Mouse (Mus musculus): ENCODE measurements around the gene Arhgef39. TPM values are rescaled to one million over a fixed set of nuclear protein-coding genes. Genes with fewer than 3 reads are reported as not detected.

Arhgef39 gene
- polyA plus RNA-seq, 1 experiment from 2014 or later = 42.5 TPM

Other genes with a start within 250 kb of the Arhgef39 start
- gene Atp8b5, start 232.5 kb downstream of the Arhgef39 start, polyA plus RNA-seq (2014; fragmentation: Nextera tagmentation; extraction: Ambion mirVana) = 0.62 and 0.70 TPM in 2 replicates
- gene Rusc2, start 117.7 kb downstream of the Arhgef39 start, polyA plus RNA-seq (2014; fragmentation: Nextera tagmentation; extraction: Ambion mirVana) = 11.2 and 11.7 TPM in 2 replicates
- 0.18 TPM in 1 of 2 replicates, not detected in the other for gene Fam166b, start 70.6 kb downstream of the Arhgef39 start, polyA plus RNA-seq (2014; fragmentation: Nextera tagmentation; extraction: Ambion mirVana)
- gene Tesk1, start 57.8 kb downstream of the Arhgef39 start, polyA plus RNA-seq (2014; fragmentation: Nextera tagmentation; extraction: Ambion mirVana) = 8.6 and 9.5 TPM in 2 replicates
- 4.2 and 4.8 TPM in 2 replicates for gene Cd72, start 45.1 kb downstream of the Arhgef39 start, polyA plus RNA-seq (2014; fragmentation: Nextera tagmentation; extraction: Ambion mirVana)
- gene Sit1, start 16.0 kb downstream of the Arhgef39 start, polyA plus RNA-seq (2014; fragmentation: Nextera tagmentation; extraction: Ambion mirVana) = not detected in 2 replicates
- gene Ccdc107, start 6.8 kb downstream of the Arhgef39 start, polyA plus RNA-seq (2014; fragmentation: Nextera tagmentation; extraction: Ambion mirVana) = 109 and 128 TPM in 2 replicates
- gene Car9, start 7.3 kb upstream of the Arhgef39 start, polyA plus RNA-seq (2014; fragmentation: Nextera tagmentation; extraction: Ambion mirVana) = 4.0 and 9.4 TPM in 2 replicates
- 516 and 574 TPM in 2 replicates for gene Tpm2, start 24.1 kb upstream of the Arhgef39 start, polyA plus RNA-seq (2014; fragmentation: Nextera tagmentation; extraction: Ambion mirVana)
- 64.8 and 68.6 TPM in 2 replicates for gene Creb3, start 62.6 kb upstream of the Arhgef39 start, polyA plus RNA-seq (2014; fragmentation: Nextera tagmentation; extraction: Ambion mirVana)
- 66.0 and 69.8 TPM in 2 replicates for gene Tln1, start 63.0 kb upstream of the Arhgef39 start, polyA plus RNA-seq (2014; fragmentation: Nextera tagmentation; extraction: Ambion mirVana)
- 25.4 and 29.7 TPM in 2 replicates for gene Rgp1, start 79.0 kb upstream of the Arhgef39 start, polyA plus RNA-seq (2014; fragmentation: Nextera tagmentation; extraction: Ambion mirVana)
- gene Gba2, start 79.2 kb upstream of the Arhgef39 start, polyA plus RNA-seq (2014; fragmentation: Nextera tagmentation; extraction: Ambion mirVana) = 13.2 and 15.5 TPM in 2 replicates
- 0.49 and 1.3 TPM in 2 replicates for gene Msmp, start 84.8 kb upstream of the Arhgef39 start, polyA plus RNA-seq (2014; fragmentation: Nextera tagmentation; extraction: Ambion mirVana)
- 11.1 and 12.1 TPM in 2 replicates for gene Npr2, start 132.2 kb upstream of the Arhgef39 start, polyA plus RNA-seq (2014; fragmentation: Nextera tagmentation; extraction: Ambion mirVana)
- gene Spag8, start 153.9 kb upstream of the Arhgef39 start, polyA plus RNA-seq (2014; fragmentation: Nextera tagmentation; extraction: Ambion mirVana) = 0.74 and 1.2 TPM in 2 replicates
- gene Hint2, start 156.8 kb upstream of the Arhgef39 start, polyA plus RNA-seq (2014; fragmentation: Nextera tagmentation; extraction: Ambion mirVana) = 113 and 115 TPM in 2 replicates
- 4.2 TPM in 2 replicates for gene Tmem8b, start 169.3 kb upstream of the Arhgef39 start, polyA plus RNA-seq (2014; fragmentation: Nextera tagmentation; extraction: Ambion mirVana)
- 2.9 and 3.9 TPM in 2 replicates for gene Fam221b, start 169.4 kb upstream of the Arhgef39 start, polyA plus RNA-seq (2014; fragmentation: Nextera tagmentation; extraction: Ambion mirVana)
- gene Olfr70, start 201.1 kb upstream of the Arhgef39 start, polyA plus RNA-seq (2014; fragmentation: Nextera tagmentation; extraction: Ambion mirVana) = not detected in 2 replicates
- not detected in 2 replicates for gene Olfr71, start 210.6 kb upstream of the Arhgef39 start, polyA plus RNA-seq (2014; fragmentation: Nextera tagmentation; extraction: Ambion mirVana)
- 0.61 and 0.85 TPM in 2 replicates for gene Hrct1, start 227.5 kb upstream of the Arhgef39 start, polyA plus RNA-seq (2014; fragmentation: Nextera tagmentation; extraction: Ambion mirVana)
- gene Spaar, start 230.3 kb upstream of the Arhgef39 start, polyA plus RNA-seq (2014; fragmentation: Nextera tagmentation; extraction: Ambion mirVana) = 0.04 TPM in 1 of 2 replicates, not detected in the other